Mouse (Mus musculus): ENCODE results near the gene Smdt1. TPM values are rescaled to one million over a fixed set of nuclear protein-coding genes. Genes with fewer than 3 reads are reported as not detected.
A peak's percentile ranks its signal among the peaks of the same experiment; 100 is the strongest.

The Smdt1 gene
- polyA plus RNA-seq, 1 experiment from 2014 or later, result 296 TPM

DNA sequence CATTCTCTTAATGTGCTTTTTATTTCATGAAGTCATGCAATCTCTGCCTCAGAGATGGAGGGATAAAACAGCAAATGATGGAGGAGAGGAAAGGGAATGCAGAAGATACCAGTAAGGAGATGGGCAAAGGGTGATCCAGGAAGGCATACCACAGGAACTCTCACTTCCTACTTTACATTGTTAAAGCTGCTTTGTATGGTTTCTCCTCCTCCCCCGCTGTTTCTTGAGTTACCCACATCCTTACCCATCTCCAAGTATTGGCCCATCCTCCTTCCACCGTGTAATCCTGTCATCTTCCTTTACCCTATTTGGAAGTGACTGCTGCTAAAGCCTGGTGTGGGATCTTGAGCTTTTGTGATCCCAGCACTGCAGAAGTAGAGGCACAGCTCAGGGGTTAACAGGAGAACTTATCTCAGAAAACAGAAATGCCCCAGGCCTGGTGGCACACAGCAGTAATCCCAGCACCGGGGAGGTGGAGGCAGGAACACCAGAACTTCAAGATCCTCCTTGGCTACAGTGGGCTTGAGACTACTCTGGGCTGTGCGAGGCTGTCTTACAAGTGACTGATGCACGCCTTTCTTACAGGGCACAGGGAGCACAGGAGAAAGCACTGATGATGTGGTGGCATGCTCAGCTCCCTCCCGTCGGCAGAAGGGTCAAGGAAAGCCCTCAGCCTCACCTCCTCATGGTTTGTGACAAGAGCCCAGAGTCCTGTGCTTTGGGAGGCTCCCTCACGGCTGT is 9.7 kb downstream of the Smdt1 start:
- ATAC-seq (ENCODE audit: low FRiP score, low TSS enrichment) (no peak), DNase-seq (ENCODE audit: low spot score) (no peak)
- Histone ChIP-seq H3K36me3 (ENCODE audit: control insufficient read depth, insufficient read depth, low read length) (peaks cover 17% of the 10 kb centered on the region), H3K9ac (ENCODE audit: low read length) (no peak overlapping the region), H3K4me2 (replicated peaks; ENCODE audit: low read depth) (no peak overlapping the region), H3K27me3 (ENCODE audit: control insufficient read depth, insufficient read depth, low read length) (no peaks in the 10 kb centered on the region), H3K27ac (replicated peaks) (no peak overlapping the region), H3K9me3 (ENCODE audit: control insufficient read depth, low read length) (no peaks in the 10 kb centered on the region), H3K4me3 (ENCODE audit: low read depth, low read length) (no peak overlapping the region), H3K4me1 (replicated peaks; ENCODE audit: control insufficient read depth, insufficient read depth) (peaks cover 7% of the 10 kb centered on the region; the same call in 1 of the 2 replicates)
- TF ChIP-seq EP300 (optimal IDR thresholded peaks at IDR 0.05), result no peak
- TF ChIP-seq CTCF (IDR thresholded peaks at IDR 0.05; ENCODE audit: low read depth), result no peak
- WGBS, result 75% methylated on average over 8 of the region's 8 CpGs

DNA sequence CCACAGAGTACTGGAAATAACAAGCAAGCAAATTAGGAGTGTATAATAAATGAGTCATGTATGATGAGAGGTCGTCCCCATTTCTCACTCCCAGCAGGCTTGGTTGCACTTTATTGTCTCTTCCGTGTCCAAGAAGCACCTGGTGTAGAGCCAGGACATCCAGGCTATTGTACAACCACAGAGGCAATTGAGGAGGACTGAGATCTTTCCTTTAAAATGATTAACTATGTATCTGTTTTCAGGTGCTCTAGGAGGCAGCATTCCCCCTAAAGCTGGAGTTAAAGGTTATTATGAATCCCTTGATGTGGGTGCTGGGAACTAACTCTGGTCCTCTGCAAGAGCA is 10.2 kb downstream of the Smdt1 start:
- TF ChIP-seq EP300 (optimal IDR thresholded peaks at IDR 0.05) (no peak), CTCF (IDR thresholded peaks at IDR 0.05; ENCODE audit: low read depth) (no peak)
- H3K27ac ChIP-seq (replicated peaks), result no peak overlapping the region
- ATAC-seq (ENCODE audit: low FRiP score, low TSS enrichment) (no peak), DNase-seq (ENCODE audit: low spot score) (no peak)
- H3K4me2 ChIP-seq (replicated peaks; ENCODE audit: low read depth), result no peak overlapping the region
- no peak overlapping the region for H3K9ac ChIP-seq (ENCODE audit: low read length)
- H3K9me3 ChIP-seq (ENCODE audit: control insufficient read depth, low read length), result no peaks in the 10 kb centered on the region
- 81% methylated on average over 2 of the region's 2 CpGs for WGBS
- H3K36me3 ChIP-seq (ENCODE audit: control insufficient read depth, insufficient read depth, low read length), result peaks cover 17% of the 10 kb centered on the region
- H3K4me3 ChIP-seq (ENCODE audit: low read depth, low read length), result no peak overlapping the region
- peaks cover 7% of the 10 kb centered on the region; the same call in 1 of the 2 replicates for H3K4me1 ChIP-seq (replicated peaks; ENCODE audit: control insufficient read depth, insufficient read depth)
- H3K27me3 ChIP-seq (ENCODE audit: control insufficient read depth, insufficient read depth, low read length), result no peaks in the 10 kb centered on the region

- no peak overlapping the region for H3K4me2 ChIP-seq (replicated peaks; ENCODE audit: low read depth)
- H3K4me1 ChIP-seq (replicated peaks; ENCODE audit: control insufficient read depth, insufficient read depth), result peaks cover 7% of the 10 kb centered on the region; the same call in 1 of the 2 replicates
- DNase-seq (ENCODE audit: low spot score) (no peak), ATAC-seq (ENCODE audit: low FRiP score, low TSS enrichment) (no peak)
- H3K27ac ChIP-seq (replicated peaks), result no peak overlapping the region
- no peak overlapping the region for H3K4me3 ChIP-seq (ENCODE audit: low read depth, low read length)
- H3K36me3 ChIP-seq (ENCODE audit: control insufficient read depth, insufficient read depth, low read length), result peaks cover 17% of the 10 kb centered on the region
- no peak overlapping the region for H3K9ac ChIP-seq (ENCODE audit: low read length)
- WGBS, result 69% methylated on average over 3 of the region's 4 CpGs
- TF ChIP-seq EP300 (optimal IDR thresholded peaks at IDR 0.05) (no peak), CTCF (IDR thresholded peaks at IDR 0.05; ENCODE audit: low read depth) (peak; percentile 39; the same call in 1 of the 2 replicates)
- no peaks in the 10 kb centered on the region for H3K27me3 ChIP-seq (ENCODE audit: control insufficient read depth, insufficient read depth, low read length)
- H3K9me3 ChIP-seq (ENCODE audit: control insufficient read depth, low read length), result no peaks in the 10 kb centered on the region
These were observed 11.6 kb downstream of the Smdt1 start for GRCm38 (mm10) chr15:82350349-82350748.

DNA sequence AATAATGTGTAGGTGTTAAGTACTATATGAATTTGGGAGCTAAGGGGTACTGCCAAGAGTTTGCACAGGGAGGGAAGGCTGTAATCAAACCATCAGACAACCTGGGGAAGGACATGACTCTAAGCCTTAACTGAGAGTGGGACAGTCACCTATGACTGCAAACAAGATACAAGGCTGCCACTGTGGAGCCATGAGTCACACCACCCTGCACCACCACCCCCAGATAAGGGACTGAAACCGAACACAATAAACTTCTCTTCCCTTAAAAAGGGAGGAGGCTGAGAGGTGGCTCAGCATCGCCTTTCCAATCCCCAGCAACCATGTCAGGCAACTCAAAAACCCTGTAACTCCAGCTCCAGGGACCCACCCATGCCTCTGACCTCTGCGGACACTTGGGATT is 12.7 kb downstream of the Smdt1 start:
- Histone ChIP-seq H3K27me3 (ENCODE audit: control insufficient read depth, insufficient read depth, low read length) (no peaks in the 10 kb centered on the region), H3K4me2 (replicated peaks; ENCODE audit: low read depth) (no peak overlapping the region), H3K9ac (ENCODE audit: low read length) (no peak overlapping the region), H3K4me1 (replicated peaks; ENCODE audit: control insufficient read depth, insufficient read depth) (0 out of 2 replicates have a peak, but pooled peaks cover 7% of the 10 kb centered on the region), H3K27ac (replicated peaks) (no peak overlapping the region), H3K36me3 (ENCODE audit: control insufficient read depth, insufficient read depth, low read length) (peaks cover 17% of the 10 kb centered on the region), H3K4me3 (ENCODE audit: low read depth, low read length) (no peak overlapping the region), H3K9me3 (ENCODE audit: control insufficient read depth, low read length) (no peaks in the 10 kb centered on the region)
- ATAC-seq (ENCODE audit: low FRiP score, low TSS enrichment), result no peak
- no peak for TF ChIP-seq CTCF (IDR thresholded peaks at IDR 0.05; ENCODE audit: low read depth)
- TF ChIP-seq EP300 (optimal IDR thresholded peaks at IDR 0.05), result no peak
- WGBS, result 49% methylated on average over 3 of the region's 3 CpGs
- no peak for DNase-seq (ENCODE audit: low spot score)

DNA sequence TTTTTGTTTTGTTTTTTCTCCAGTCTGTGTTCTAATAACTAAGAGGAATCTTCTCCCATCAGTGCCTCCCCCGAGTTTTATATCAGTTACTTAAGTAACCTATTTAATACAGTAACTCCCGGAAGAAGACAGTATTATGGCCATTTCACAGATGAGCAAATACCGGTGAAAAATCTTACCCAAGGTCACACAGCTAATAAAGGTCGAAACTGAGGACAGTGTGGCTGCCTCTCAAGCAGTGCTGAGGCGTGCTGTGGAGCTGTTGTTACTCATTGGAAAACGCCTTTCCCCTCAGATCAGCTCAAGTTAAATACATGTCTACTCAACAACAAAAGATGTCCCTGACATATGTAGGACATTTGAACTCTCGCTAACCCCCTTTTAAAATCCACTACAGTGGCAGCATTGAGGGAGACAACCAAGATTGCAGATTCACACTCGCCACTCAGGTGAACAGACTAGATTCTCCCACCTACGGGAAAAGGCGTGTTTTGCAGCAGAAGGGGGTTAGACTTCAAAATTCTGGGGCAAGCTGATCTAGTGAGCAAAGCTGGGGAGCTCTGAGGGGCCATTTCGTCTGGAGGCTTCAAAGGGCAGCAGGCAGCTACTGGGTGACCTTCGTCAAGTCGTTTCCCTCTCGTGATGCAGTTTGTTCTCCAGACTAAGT is 14.5 kb downstream of the Smdt1 start:
- no peak for DNase-seq (ENCODE audit: low spot score)
- peaks cover 15% of the 10 kb centered on the region for H3K36me3 ChIP-seq (ENCODE audit: control insufficient read depth, insufficient read depth, low read length)
- peak overlapping the region; percentile 96 for H3K4me3 ChIP-seq (ENCODE audit: low read depth, low read length)
- H3K27me3 ChIP-seq (ENCODE audit: control insufficient read depth, insufficient read depth, low read length), result no peaks in the 10 kb centered on the region
- H3K4me1 ChIP-seq (replicated peaks; ENCODE audit: control insufficient read depth, insufficient read depth), result no peaks in the 10 kb centered on the region
- H3K4me2 ChIP-seq (replicated peaks; ENCODE audit: low read depth), result peak overlapping the region; percentile 81
- no peak for ATAC-seq (ENCODE audit: low FRiP score, low TSS enrichment)
- no peaks in the 10 kb centered on the region for H3K9me3 ChIP-seq (ENCODE audit: control insufficient read depth, low read length)
- TF ChIP-seq EP300 (optimal IDR thresholded peaks at IDR 0.05) (no peak), CTCF (IDR thresholded peaks at IDR 0.05; ENCODE audit: low read depth) (no peak)
- H3K9ac ChIP-seq (ENCODE audit: low read length), result peak overlapping the region; percentile 98
- peak overlapping the region; percentile 89 for H3K27ac ChIP-seq (replicated peaks)
- WGBS, result 17% methylated on average over 14 of the region's 14 CpGs

DNA sequence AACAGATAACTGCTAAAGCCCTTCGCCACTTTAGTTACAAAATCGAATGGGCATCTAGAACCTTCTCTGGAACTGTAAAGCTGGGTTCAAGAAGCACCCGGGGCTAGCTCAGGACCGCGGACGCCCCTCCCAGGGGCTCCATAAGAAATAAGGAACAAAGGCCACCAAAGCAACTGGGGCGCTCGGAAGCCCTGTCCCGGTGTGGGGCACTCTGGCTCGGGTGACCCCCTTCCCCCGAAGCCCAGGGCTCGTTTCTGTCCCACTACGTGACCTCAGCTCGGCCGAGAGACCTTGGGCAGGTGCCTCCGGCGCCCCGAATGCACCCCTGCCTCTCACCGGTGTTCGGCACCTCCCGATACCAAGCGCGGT is 15.0 kb downstream of the Smdt1 start:
- Histone ChIP-seq H3K9me3 (ENCODE audit: control insufficient read depth, low read length) (no peaks in the 10 kb centered on the region), H3K27me3 (ENCODE audit: control insufficient read depth, insufficient read depth, low read length) (no peaks in the 10 kb centered on the region), H3K36me3 (ENCODE audit: control insufficient read depth, insufficient read depth, low read length) (peaks cover 11% of the 10 kb centered on the region), H3K4me2 (replicated peaks; ENCODE audit: low read depth) (peak overlapping the region; percentile 81), H3K4me3 (ENCODE audit: low read depth, low read length) (peak overlapping the region; percentile 96), H3K9ac (ENCODE audit: low read length) (peak overlapping the region; percentile 98), H3K27ac (replicated peaks) (peak overlapping the region; percentile 89), H3K4me1 (replicated peaks; ENCODE audit: control insufficient read depth, insufficient read depth) (no peaks in the 10 kb centered on the region)
- ATAC-seq (ENCODE audit: low FRiP score, low TSS enrichment), result no peak
- no peak for DNase-seq (ENCODE audit: low spot score)
- under 1% methylated on average over 23 of the region's 23 CpGs for WGBS
- TF ChIP-seq EP300 (optimal IDR thresholded peaks at IDR 0.05), result no peak
- no peak for TF ChIP-seq CTCF (IDR thresholded peaks at IDR 0.05; ENCODE audit: low read depth)
